Mouse (Mus musculus) forebrain, embryonic 13.5 days (tissue): ENCODE results near the gene Galnt11. TPM values are rescaled to one million over a fixed set of nuclear protein-coding genes. Genes with fewer than 3 reads are reported as not detected.
A peak's percentile ranks its signal among the peaks of the same experiment; 100 is the strongest.
"Not testable (repeated sequence)": the region's sequence is repeated elsewhere in the genome, so short reads cannot be mapped to it uniquely, and the experiment has no call there.

Source experiments
- ATAC-seq: fragments of 200-750 bp; cut with Nextera tagmentation; 2 replicates; pipeline ENCODE4 v1.8.0; 2017
- H3K27ac ChIP-seq: fragments of 300-500 bp; sonication (generic); 2 replicates; pipeline ENCODE4 v1.5.1; 2015; ENCODE audit warnings: inconsistent platforms, mild to moderate bottlenecking, moderate library complexity
- H3K27me3 ChIP-seq: fragments of 300-500 bp; sonication (generic); 2 replicates; pipeline ENCODE4 v1.6.1; 2015; ENCODE audit warnings: mild to moderate bottlenecking, inconsistent platforms
- H3K36me3 ChIP-seq: fragments of 300-500 bp; sonication (generic); 2 replicates; pipeline ENCODE4 v1.6.1; 2015; ENCODE audit warnings: mild to moderate bottlenecking, inconsistent platforms; ENCODE audit not compliant: poor library complexity, severe bottlenecking
- H3K4me1 ChIP-seq: fragments of 300-500 bp; sonication (generic); 2 replicates; pipeline ENCODE4 v1.6.1; 2015; ENCODE audit warnings: inconsistent platforms
- H3K4me2 ChIP-seq: fragments of 300-500 bp; sonication (generic); 2 replicates; pipeline ENCODE4 v1.6.1; 2015; ENCODE audit warnings: inconsistent platforms, mild to moderate bottlenecking, moderate library complexity
- H3K4me3 ChIP-seq: fragments of 300-500 bp; sonication (generic); 2 replicates; pipeline ENCODE4 v1.5.1; 2015; ENCODE audit warnings: mild to moderate bottlenecking, inconsistent platforms
- H3K9ac ChIP-seq: fragments of 300-500 bp; sonication (generic); 2 replicates; pipeline ENCODE4 v1.6.1; 2015; ENCODE audit warnings: mild to moderate bottlenecking, inconsistent platforms
- H3K9me3 ChIP-seq: fragments of 300-500 bp; sonication (generic); replicated peaks from 2 replicates; pipeline ENCODE4 v1.6.1; 2016; ENCODE audit warnings: inconsistent platforms
- WGBS: fragments of 180-500 bp; shearing (Covaris S2); methylation state at CpG from one replicate; pipeline ENCODE4 v1.1.7; 2015; 5-methylcytosine and 5-hydroxymethylcytosine counted together
- polyA plus RNA-seq: library from polyadenylated mRNA; unstranded; fragments of >200 nt; fragmentation: Nextera tagmentation; extraction: Ambion mirVana; gene quantifications from 2 replicates; pipeline ENCODE4 v1.2.1, GENCODE M21; 2015

The Galnt11 gene
- polyA plus RNA-seq, 1 experiment from 2014 or later: 33.6 TPM

GRCm38 (mm10) chr5:25215006-25215405 lies 6.7 kb upstream of the Galnt11 start:
- Histone ChIP-seq H3K4me3 (no peak overlapping the region), H3K36me3 (no peaks in the 10 kb centered on the region), H3K27me3 (no peaks in the 10 kb centered on the region), H3K9me3 (no peaks in the 10 kb centered on the region), H3K4me2 (no peak overlapping the region), H3K27ac (no peak overlapping the region), H3K4me1 (no peaks in the 10 kb centered on the region), H3K9ac (no peak overlapping the region)
- no peak for ATAC-seq
- 89% methylated on average over 6 of the region's 6 CpGs for WGBS

GRCm38 (mm10) chr5:25222752-25223702 lies 1.3 kb downstream of the Galnt11 start, which contains the start of gene E130116L18Rik:
E130116L18Rik (minus strand) TSS chr5:25223153.
- 0 out of 2 replicates have a peak, but pooled peaks cover 9% of the 10 kb centered on the region for H3K36me3 ChIP-seq
- no peaks in the 10 kb centered on the region for H3K27me3 ChIP-seq
- peak within 1 kb of the TSS; percentile 82 for H3K9ac ChIP-seq
- no peaks in the 10 kb centered on the region for H3K9me3 ChIP-seq
- peak; percentile 98 for ATAC-seq
- H3K4me2 ChIP-seq: peak within 1 kb of the TSS; percentile 68
- peak within 1 kb of the TSS; percentile 70 for H3K4me3 ChIP-seq
- WGBS: 5% methylated on average over 64 of the region's 72 CpGs
- H3K27ac ChIP-seq: peak within 1 kb of the TSS; percentile 83
- peaks cover 13% of the 10 kb centered on the region for H3K4me1 ChIP-seq

- not testable (repeated sequence) for H3K9ac ChIP-seq, H3K4me3 ChIP-seq, H3K9me3 ChIP-seq, H3K27ac ChIP-seq, H3K27me3 ChIP-seq, ATAC-seq, H3K4me2 ChIP-seq
- 96% methylated on average over 1 of the region's 1 CpGs for WGBS
- peaks cover 17% of the 10 kb centered on the region; the same call in 1 of the 2 replicates for H3K36me3 ChIP-seq
- peaks cover 13% of the 10 kb centered on the region for H3K4me1 ChIP-seq
These were observed 2.7 kb downstream of the Galnt11 start for GRCm38 (mm10) chr5:25224377-25224776.

- H3K4me3 ChIP-seq: no peak overlapping the region
- no peaks in the 10 kb centered on the region for H3K4me1 ChIP-seq
- no peak for ATAC-seq
- H3K4me2 ChIP-seq: no peak overlapping the region
- no peaks in the 10 kb centered on the region for H3K27me3 ChIP-seq
- H3K27ac ChIP-seq: no peak overlapping the region
- WGBS: 95% methylated on average over 6 of the region's 6 CpGs
- peaks cover 19% of the 10 kb centered on the region for H3K36me3 ChIP-seq
- no peak overlapping the region for H3K9ac ChIP-seq
- no peaks in the 10 kb centered on the region for H3K9me3 ChIP-seq
These were observed 21.4 kb downstream of the Galnt11 start for GRCm38 (mm10) chr5:25243101-25243500.

GRCm38 (mm10) chr5:25245806-25246472 lies 24.2 kb downstream of the Galnt11 start:
- Histone ChIP-seq H3K4me1 (no peaks in the 10 kb centered on the region), H3K9me3 (no peaks in the 10 kb centered on the region), H3K4me2 (no peak overlapping the region), H3K36me3 (peaks cover 35% of the 10 kb centered on the region), H3K9ac (no peak overlapping the region), H3K27ac (no peak overlapping the region), H3K27me3 (no peaks in the 10 kb centered on the region), H3K4me3 (no peak overlapping the region)
- no peak for ATAC-seq
- WGBS: 89% methylated on average over 10 of the region's 10 CpGs

- no peak overlapping the region for H3K27ac ChIP-seq
- ATAC-seq: no peak
- H3K4me3 ChIP-seq: no peak overlapping the region
- H3K36me3 ChIP-seq: peaks cover 40% of the 10 kb centered on the region
- H3K9ac ChIP-seq: no peak overlapping the region
- H3K4me1 ChIP-seq: no peaks in the 10 kb centered on the region
- no peaks in the 10 kb centered on the region for H3K27me3 ChIP-seq
- no peaks in the 10 kb centered on the region for H3K9me3 ChIP-seq
- 88% methylated on average over 1 of the region's 1 CpGs for WGBS
- no peak overlapping the region for H3K4me2 ChIP-seq
These were observed 24.8 kb downstream of the Galnt11 start for GRCm38 (mm10) chr5:25246473-25246865.

GRCm38 (mm10) chr5:25247036-25247435 lies 25.3 kb downstream of the Galnt11 start:
- Histone ChIP-seq H3K9me3 (no peaks in the 10 kb centered on the region), H3K4me2 (no peak overlapping the region), H3K36me3 (peaks cover 42% of the 10 kb centered on the region), H3K27me3 (no peaks in the 10 kb centered on the region), H3K27ac (no peak overlapping the region), H3K4me1 (no peaks in the 10 kb centered on the region), H3K4me3 (no peak overlapping the region), H3K9ac (no peak overlapping the region)
- ATAC-seq: no peak
- WGBS: 88% methylated on average over 3 of the region's 3 CpGs

- Histone ChIP-seq H3K9ac (no peak overlapping the region), H3K27me3 (no peaks in the 10 kb centered on the region), H3K4me3 (no peak overlapping the region), H3K4me2 (no peak overlapping the region), H3K36me3 (peaks cover 85% of the 10 kb centered on the region), H3K9me3 (no peaks in the 10 kb centered on the region), H3K27ac (no peak overlapping the region), H3K4me1 (no peaks in the 10 kb centered on the region)
- no peak for ATAC-seq
- WGBS: 75% methylated on average over 2 of the region's 2 CpGs
These were observed 30.7 kb downstream of the Galnt11 start for GRCm38 (mm10) chr5:25252423-25252822.

- no peak for ATAC-seq
- Histone ChIP-seq H3K9me3 (no peaks in the 10 kb centered on the region), H3K4me3 (no peak overlapping the region), H3K27me3 (no peaks in the 10 kb centered on the region), H3K27ac (no peak overlapping the region), H3K36me3 (peaks cover 88% of the 10 kb centered on the region), H3K4me1 (no peaks in the 10 kb centered on the region), H3K9ac (no peak overlapping the region), H3K4me2 (no peak overlapping the region)
- WGBS: 98% methylated on average over 8 of the region's 8 CpGs
These were observed 31.3 kb downstream of the Galnt11 start for GRCm38 (mm10) chr5:25252825-25253544.

GRCm38 (mm10) chr5:25254491-25254890 lies 32.8 kb downstream of the Galnt11 start:
- no peaks in the 10 kb centered on the region for H3K9me3 ChIP-seq
- H3K9ac ChIP-seq: no peak overlapping the region
- no peak overlapping the region for H3K4me3 ChIP-seq
- H3K4me2 ChIP-seq: no peak overlapping the region
- peaks cover 93% of the 10 kb centered on the region for H3K36me3 ChIP-seq
- H3K4me1 ChIP-seq: no peaks in the 10 kb centered on the region
- WGBS: 93% methylated on average over 4 of the region's 4 CpGs
- no peak overlapping the region for H3K27ac ChIP-seq
- no peak for ATAC-seq
- H3K27me3 ChIP-seq: no peaks in the 10 kb centered on the region

- no peak overlapping the region for H3K27ac ChIP-seq
- H3K9ac ChIP-seq: no peak overlapping the region
- peaks cover 87% of the 10 kb centered on the region for H3K36me3 ChIP-seq
- no peak for ATAC-seq
- H3K27me3 ChIP-seq: no peaks in the 10 kb centered on the region
- WGBS: 76% methylated on average over 2 of the region's 2 CpGs
- no peaks in the 10 kb centered on the region for H3K4me1 ChIP-seq
- no peak overlapping the region for H3K4me3 ChIP-seq
- H3K9me3 ChIP-seq: no peaks in the 10 kb centered on the region
- no peak overlapping the region for H3K4me2 ChIP-seq
These were observed 35.0 kb downstream of the Galnt11 start for GRCm38 (mm10) chr5:25256686-25257085.

- H3K36me3 ChIP-seq: peaks cover 85% of the 10 kb centered on the region
- H3K9me3 ChIP-seq: no peaks in the 10 kb centered on the region
- no peak for ATAC-seq
- WGBS: 91% methylated on average over 6 of the region's 6 CpGs
- no peak overlapping the region for H3K4me2 ChIP-seq
- no peak overlapping the region for H3K9ac ChIP-seq
- no peaks in the 10 kb centered on the region for H3K4me1 ChIP-seq
- H3K27ac ChIP-seq: no peak overlapping the region
- H3K4me3 ChIP-seq: no peak overlapping the region
- H3K27me3 ChIP-seq: no peaks in the 10 kb centered on the region
These were observed 39.7 kb downstream of the Galnt11 start for GRCm38 (mm10) chr5:25261452-25261851.
